Mouse (Mus musculus) forebrain, embryonic 11.5 days (tissue): ENCODE measurements at regions not wholly inside any gene's neighbourhood (a gene's known extent, or its start where the extent isn't known, plus 50 kb on each side); places are given as distances from the start of the nearest gene placed in this dataset.

ENCODE experiments used
- ATAC-seq: fragments of 200-750 bp; cut with Nextera tagmentation; replicated peaks from 2 replicates; pipeline ENCODE4 v1.8.0; 2017; ENCODE audit warnings: moderate TSS enrichment; ENCODE audit not compliant: low FRiP score
- DNase-seq: peaks from one replicate; pipeline ENCODE4 v3.0.0-alpha.2; 2017; ENCODE audit warnings: low spot score
- H3K27ac ChIP-seq: fragments of 300-500 bp; sonication (generic); 2 replicates; pipeline ENCODE4 v1.5.1; 2014; ENCODE audit warnings: low read depth, low read length
- H3K27me3 ChIP-seq: fragments of 300-500 bp; sonication (generic); 2 replicates; pipeline ENCODE4 v1.6.1; 2014; ENCODE audit warnings: mild to moderate bottlenecking, low read length, mixed read lengths; ENCODE audit not compliant: control insufficient read depth, insufficient read depth
- H3K36me3 ChIP-seq: fragments of 300-500 bp; sonication (generic); 2 replicates; pipeline ENCODE4 v1.6.1; 2014; ENCODE audit warnings: mild to moderate bottlenecking, low read length, moderate library complexity, mixed read lengths; ENCODE audit not compliant: control insufficient read depth, insufficient read depth
- H3K4me1 ChIP-seq: fragments of 300-500 bp; sonication (generic); replicated peaks from 2 replicates; pipeline ENCODE4 v1.6.1; 2014; ENCODE audit warnings: low read length, mixed read lengths; ENCODE audit not compliant: control insufficient read depth, insufficient read depth
- H3K4me2 ChIP-seq: fragments of 300-500 bp; sonication (generic); 2 replicates; pipeline ENCODE4 v1.6.1; 2014; ENCODE audit warnings: low read depth, mild to moderate bottlenecking, low read length, moderate library complexity, mixed read lengths; ENCODE audit not compliant: severe bottlenecking
- H3K4me3 ChIP-seq: fragments of 300-500 bp; sonication (generic); 2 replicates; pipeline ENCODE4 v1.5.1; 2014; ENCODE audit warnings: low read depth, low read length
- H3K9ac ChIP-seq: fragments of 300-500 bp; sonication (generic); 2 replicates; pipeline ENCODE4 v1.6.1; 2014; ENCODE audit warnings: low read length
- H3K9me3 ChIP-seq: fragments of 300-500 bp; sonication (generic); 2 replicates; pipeline ENCODE4 v1.6.1; 2016; ENCODE audit warnings: low read length, mixed read lengths; ENCODE audit not compliant: control insufficient read depth
- WGBS: fragments of 180-500 bp; shearing (Covaris S2); extraction: QIAGEN DNeasy Blood & Tissue Kit; methylation state at CpG from one replicate; pipeline ENCODE4 v1.1.7; 2014; 5-methylcytosine and 5-hydroxymethylcytosine counted together

DNA sequence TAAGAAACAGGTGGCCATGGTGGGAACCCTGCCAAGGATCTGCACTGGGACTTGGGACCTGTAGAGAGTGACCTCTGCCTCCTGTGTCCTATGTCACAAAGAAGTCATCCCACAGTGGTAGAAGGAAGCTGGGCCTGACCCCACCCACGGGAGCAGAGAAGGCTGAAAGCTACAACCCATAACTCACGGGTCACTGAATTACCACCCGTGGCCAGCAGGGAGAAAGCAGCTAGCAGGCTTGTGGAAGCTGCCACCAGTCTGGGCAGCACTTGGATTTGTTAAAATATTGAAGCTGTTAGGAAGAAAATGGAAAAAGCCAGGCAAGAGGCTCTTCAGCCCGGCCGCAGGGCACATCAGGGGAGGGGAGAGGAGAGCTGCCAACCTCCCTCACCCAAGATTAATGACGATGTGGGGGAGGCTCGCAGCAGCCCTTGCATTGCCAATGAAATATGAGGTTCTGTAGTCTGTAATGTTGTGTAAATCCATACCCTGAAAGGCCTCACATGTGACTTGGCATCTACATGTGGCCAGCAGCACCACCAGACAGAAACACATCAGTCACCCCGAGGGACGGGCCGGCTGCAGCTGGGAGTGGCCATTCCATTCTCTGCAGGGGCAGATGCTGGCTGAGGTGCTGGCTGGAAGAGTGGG, 94.5 kb downstream of the Olfm1 start:
- WGBS: 74% methylated on average over 10 of the region's 10 CpGs
- no peaks in the 10 kb centered on the region for H3K4me1 ChIP-seq
- no peaks in the 10 kb centered on the region for H3K9me3 ChIP-seq
- DNase-seq (no peak), ATAC-seq (no peak)
- H3K27ac ChIP-seq: no peak overlapping the region
- no peak overlapping the region for H3K4me2 ChIP-seq
- H3K4me3 ChIP-seq: no peak overlapping the region
- H3K27me3 ChIP-seq: no peaks in the 10 kb centered on the region
- no peak overlapping the region for H3K9ac ChIP-seq
- H3K36me3 ChIP-seq: no peaks in the 10 kb centered on the region

DNA sequence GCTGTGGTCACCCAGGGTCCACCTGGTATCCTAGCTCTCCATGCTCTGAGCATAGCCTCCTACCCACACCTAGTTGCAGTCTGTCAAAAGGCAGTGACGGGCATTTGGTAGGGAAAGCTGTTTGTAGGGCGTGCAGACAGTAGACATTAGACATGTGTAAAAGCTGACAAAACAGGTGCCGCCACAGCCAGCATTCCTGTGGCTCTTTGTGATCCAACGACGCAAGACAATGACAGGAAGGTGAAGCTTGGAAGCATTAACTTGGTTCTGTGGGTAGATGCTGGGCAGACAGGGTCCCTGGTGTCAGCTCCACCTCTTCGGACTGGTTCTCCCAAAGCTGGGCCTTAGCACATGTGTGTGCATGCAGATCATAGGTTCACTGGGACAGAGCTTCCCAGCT, 96.5 kb downstream of the Olfm1 start:
- 90% methylated on average over 6 of the region's 6 CpGs for WGBS
- H3K27me3 ChIP-seq: no peaks in the 10 kb centered on the region
- no peak overlapping the region for H3K27ac ChIP-seq
- ATAC-seq (no peak), DNase-seq (no peak)
- H3K9me3 ChIP-seq: no peaks in the 10 kb centered on the region
- H3K36me3 ChIP-seq: no peaks in the 10 kb centered on the region
- H3K4me2 ChIP-seq: no peak overlapping the region
- no peak overlapping the region for H3K4me3 ChIP-seq
- no peaks in the 10 kb centered on the region for H3K4me1 ChIP-seq
- H3K9ac ChIP-seq: no peak overlapping the region

DNA sequence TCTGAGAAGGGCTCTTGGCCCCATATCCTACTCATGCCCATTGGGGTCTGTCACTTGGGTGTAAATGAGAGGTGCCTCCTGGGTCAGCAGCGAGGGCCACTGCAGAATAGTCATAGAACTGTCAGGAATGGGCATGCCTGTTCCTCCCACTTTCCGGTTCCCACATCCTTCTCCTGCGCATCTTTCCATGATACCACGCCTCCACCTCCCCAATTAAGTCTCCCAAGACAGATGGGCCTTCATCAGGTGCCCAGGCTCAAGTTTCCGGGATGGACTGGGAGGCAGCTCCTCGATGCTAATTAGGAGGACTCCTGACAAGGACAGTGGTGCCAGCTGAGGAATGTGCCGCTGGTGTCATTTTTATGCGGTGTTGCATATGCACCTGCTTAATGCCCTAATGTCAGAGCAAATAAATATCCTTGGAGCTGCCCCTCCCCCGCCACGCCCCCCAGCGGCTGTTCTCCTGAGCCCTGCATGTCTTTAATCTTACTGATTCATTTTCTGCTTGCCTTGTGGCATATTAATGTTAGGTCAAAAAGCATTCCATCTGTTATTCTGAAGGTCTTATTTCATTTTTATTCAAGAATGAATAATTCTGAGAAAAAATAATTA, 97.2 kb downstream of the Olfm1 start:
- DNase-seq: no peak
- Histone ChIP-seq H3K4me3 (no peak overlapping the region), H3K4me1 (0 out of 2 replicates have a peak, but pooled peaks cover 3% of the 10 kb centered on the region), H3K27me3 (no peaks in the 10 kb centered on the region; the same call in 1 of the 2 replicates), H3K4me2 (no peak overlapping the region), H3K36me3 (no peaks in the 10 kb centered on the region), H3K27ac (no peak overlapping the region), H3K9ac (no peak overlapping the region), H3K9me3 (no peaks in the 10 kb centered on the region)
- ATAC-seq: no peak
- whole genome bisulfite sequencing: 79% methylated on average over 11 of the region's 11 CpGs

DNA sequence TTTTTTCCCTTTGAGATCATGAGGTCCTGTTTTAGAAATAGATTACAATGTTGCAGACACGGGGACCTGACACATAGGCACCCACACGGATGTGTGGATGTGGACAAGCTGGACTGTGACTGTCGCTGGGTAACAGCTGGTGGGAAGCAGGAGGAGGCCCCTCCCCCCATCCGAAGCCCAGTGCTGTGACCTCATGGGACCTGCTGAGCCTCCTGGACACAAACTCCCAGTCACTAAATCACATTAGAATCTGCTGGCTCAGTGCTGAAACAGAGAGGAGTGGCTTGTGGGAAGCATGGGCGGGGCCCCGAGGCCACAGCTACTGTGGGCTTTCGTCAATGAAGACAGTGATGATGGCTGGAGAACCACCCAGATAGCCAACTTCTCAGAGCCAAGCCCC, 101.7 kb downstream of the Olfm1 start:
- H3K4me2 ChIP-seq: no peak overlapping the region

DNA sequence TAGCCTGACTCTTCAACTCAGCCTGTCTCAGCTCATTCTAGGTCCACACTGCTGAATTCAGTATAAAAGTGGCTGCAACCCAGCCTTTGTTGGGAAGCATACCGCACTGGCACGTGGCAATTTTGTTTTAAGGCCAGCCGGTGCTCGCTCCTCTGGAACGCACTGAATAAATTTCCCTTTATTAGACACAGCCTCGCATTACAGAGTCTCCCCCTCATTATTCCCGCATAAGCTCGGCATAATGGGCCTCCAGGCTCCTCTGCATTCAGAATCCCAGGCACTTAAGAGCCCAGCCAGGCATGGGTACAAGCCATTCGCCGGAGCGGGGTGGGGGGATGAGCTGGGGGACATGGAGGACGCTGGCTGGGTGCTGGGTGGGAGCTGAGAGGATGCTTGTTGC, 103.4 kb downstream of the Olfm1 start:
- H3K4me2 ChIP-seq: no peak overlapping the region
- 29% methylated on average over 12 of the region's 12 CpGs for WGBS
- DNase-seq (peak; percentile 76), ATAC-seq (peak; percentile 84)
- peaks cover 4% of the 10 kb centered on the region for H3K27me3 ChIP-seq
- H3K9ac ChIP-seq: peak overlapping the region; percentile 14; the same call in 1 of the 2 replicates
- peak overlapping the region; percentile 39; the same call in 1 of the 2 replicates for H3K27ac ChIP-seq
- H3K9me3 ChIP-seq: no peaks in the 10 kb centered on the region
- peaks cover 9% of the 10 kb centered on the region for H3K4me1 ChIP-seq
- no peaks in the 10 kb centered on the region for H3K36me3 ChIP-seq
- H3K4me3 ChIP-seq: no peak overlapping the region

More for the DNA sequence above, 101.7 kb downstream of the Olfm1 start:
- Histone ChIP-seq H3K9ac (no peak overlapping the region), H3K4me3 (no peak overlapping the region), H3K27ac (no peak overlapping the region), H3K9me3 (no peaks in the 10 kb centered on the region), H3K36me3 (no peaks in the 10 kb centered on the region), H3K4me1 (peaks cover 9% of the 10 kb centered on the region), H3K27me3 (peaks cover 4% of the 10 kb centered on the region)
- no peak for DNase-seq
- WGBS: 65% methylated on average over 7 of the region's 7 CpGs
- ATAC-seq: no peak

DNA sequence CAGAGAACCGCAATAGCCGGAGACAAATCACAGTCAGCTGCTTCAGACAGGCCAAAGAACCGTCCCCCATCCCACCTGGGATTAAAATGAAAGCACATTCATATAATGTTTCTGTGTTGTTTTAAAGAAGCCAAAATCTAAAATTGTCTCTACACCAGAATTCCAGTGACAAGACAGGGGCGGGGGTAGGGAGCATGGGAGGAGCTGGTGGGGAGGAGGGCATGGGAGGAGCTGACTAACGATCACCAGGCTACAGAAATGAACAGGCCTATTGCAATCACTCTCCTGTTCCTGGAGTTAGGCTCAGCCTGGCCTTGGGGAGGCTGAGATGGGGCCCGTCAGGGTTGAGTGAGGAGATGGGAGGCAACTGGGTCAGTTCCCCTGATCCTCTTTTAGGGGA, 105.9 kb downstream of the Olfm1 start:
- H3K9ac ChIP-seq: no peak overlapping the region
- 60% methylated on average over 6 of the region's 6 CpGs for WGBS
- H3K4me3 ChIP-seq: no peak overlapping the region
- H3K27ac ChIP-seq: no peak overlapping the region
- no peaks in the 10 kb centered on the region for H3K9me3 ChIP-seq
- H3K27me3 ChIP-seq: peaks cover 4% of the 10 kb centered on the region
- no peak overlapping the region for H3K4me2 ChIP-seq
- ATAC-seq (no peak), DNase-seq (no peak)
- H3K4me1 ChIP-seq: peaks cover 9% of the 10 kb centered on the region
- no peaks in the 10 kb centered on the region for H3K36me3 ChIP-seq

DNA sequence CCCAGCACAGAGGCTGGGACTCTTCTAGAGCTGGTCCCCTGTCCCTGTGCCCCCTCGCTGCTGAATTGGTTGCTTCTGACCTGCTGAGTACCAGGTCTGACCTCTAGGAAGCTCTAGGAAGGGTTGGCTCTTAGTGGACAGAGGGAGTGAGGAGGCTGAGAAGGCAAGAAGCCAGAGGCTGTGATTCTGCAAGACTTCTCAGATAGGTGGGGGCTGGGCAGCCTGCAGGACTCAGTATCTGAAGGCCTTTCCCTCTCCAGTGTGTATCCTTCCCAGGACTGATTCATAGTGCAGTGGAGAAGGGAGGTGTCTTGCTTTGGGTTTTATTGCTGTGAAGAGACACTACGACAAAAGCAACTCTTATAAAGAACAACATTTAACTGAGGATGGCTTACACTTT, 106.6 kb downstream of the Olfm1 start:
- Histone ChIP-seq H3K27ac (no peak overlapping the region), H3K4me2 (no peak overlapping the region), H3K4me3 (no peak overlapping the region), H3K27me3 (peaks cover 4% of the 10 kb centered on the region), H3K9me3 (no peaks in the 10 kb centered on the region), H3K9ac (no peak overlapping the region), H3K36me3 (no peaks in the 10 kb centered on the region), H3K4me1 (peaks cover 9% of the 10 kb centered on the region)
- 84% methylated on average over 2 of the region's 2 CpGs for WGBS
- ATAC-seq: no peak
- DNase-seq: no peak

DNA sequence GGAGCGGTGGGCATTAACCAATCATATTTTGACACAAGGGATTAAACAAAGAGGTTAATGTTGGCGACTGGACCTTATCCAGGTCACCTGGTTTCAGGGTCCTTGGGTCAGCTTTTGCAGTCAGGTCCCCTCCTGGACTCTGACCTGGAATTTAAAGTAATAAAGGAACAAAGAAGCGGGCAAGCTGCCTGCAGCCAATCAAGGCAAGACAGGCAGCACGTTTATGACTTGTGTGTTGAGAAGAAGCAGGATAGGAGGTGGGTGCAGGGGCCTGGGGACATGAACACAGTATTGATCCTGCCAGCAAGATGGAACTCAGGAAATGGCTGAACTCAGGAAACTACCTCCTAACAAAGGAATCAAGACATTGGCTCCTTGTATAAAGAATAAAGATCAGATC, 108.5 kb downstream of the Olfm1 start:
- no peak for ATAC-seq
- H3K36me3 ChIP-seq: no peaks in the 10 kb centered on the region
- no peak overlapping the region for H3K9ac ChIP-seq
- no peak overlapping the region for H3K27ac ChIP-seq
- no peak overlapping the region for H3K4me3 ChIP-seq
- WGBS: 78% methylated on average over 4 of the region's 4 CpGs
- H3K9me3 ChIP-seq: no peaks in the 10 kb centered on the region
- H3K4me1 ChIP-seq: no peaks in the 10 kb centered on the region
- H3K27me3 ChIP-seq: peaks cover 4% of the 10 kb centered on the region; the same call in 1 of the 2 replicates
- no peak overlapping the region for H3K4me2 ChIP-seq
- no peak for DNase-seq

DNA sequence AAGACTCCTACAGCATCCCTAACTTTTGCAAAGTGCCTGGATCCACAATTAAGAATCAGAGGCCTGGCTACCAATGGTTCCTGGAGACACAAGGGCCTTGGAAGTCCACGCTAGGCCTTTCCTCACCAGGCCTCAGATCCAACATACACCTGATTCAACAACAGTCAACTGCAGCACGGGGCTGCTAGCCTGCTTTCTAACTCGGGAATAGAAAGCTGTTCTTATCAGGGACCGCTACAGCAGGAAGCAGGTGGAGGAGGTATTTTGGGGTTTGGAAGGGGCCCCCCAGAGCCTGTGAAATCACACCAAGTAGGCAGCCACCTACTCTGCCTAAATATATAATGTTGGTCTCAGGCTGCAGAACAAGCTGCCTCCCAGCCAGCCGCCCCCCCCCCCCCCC, 111.1 kb downstream of the Olfm1 start:
- DNase-seq (no peak), ATAC-seq (no peak)
- Histone ChIP-seq H3K27ac (no peak overlapping the region), H3K4me2 (no peak overlapping the region), H3K27me3 (no peaks in the 10 kb centered on the region), H3K4me3 (no peak overlapping the region), H3K4me1 (no peaks in the 10 kb centered on the region), H3K9me3 (no peaks in the 10 kb centered on the region), H3K9ac (no peak overlapping the region), H3K36me3 (no peaks in the 10 kb centered on the region)
- whole genome bisulfite sequencing: 88% methylated on average over 5 of the region's 5 CpGs
